Mouse (Mus musculus) liver, adult 2 months (tissue): ENCODE results near the gene Sec24c.

Experiments
- CTCF ChIP-seq: fragments of 200-500 bp; IDR thresholded peaks from 2 replicates; pipeline ENCODE4 v1.5.1; 2011; ENCODE audit warnings: low read depth, low read length, control low read depth
- POLR2A ChIP-seq: fragments of 200-500 bp; IDR thresholded peaks from 2 replicates; pipeline ENCODE4 v1.6.1; 2011; ENCODE audit warnings: low read length, control low read depth; ENCODE audit not compliant: insufficient read depth; ENCODE audit errors: extremely low read depth

DNA sequence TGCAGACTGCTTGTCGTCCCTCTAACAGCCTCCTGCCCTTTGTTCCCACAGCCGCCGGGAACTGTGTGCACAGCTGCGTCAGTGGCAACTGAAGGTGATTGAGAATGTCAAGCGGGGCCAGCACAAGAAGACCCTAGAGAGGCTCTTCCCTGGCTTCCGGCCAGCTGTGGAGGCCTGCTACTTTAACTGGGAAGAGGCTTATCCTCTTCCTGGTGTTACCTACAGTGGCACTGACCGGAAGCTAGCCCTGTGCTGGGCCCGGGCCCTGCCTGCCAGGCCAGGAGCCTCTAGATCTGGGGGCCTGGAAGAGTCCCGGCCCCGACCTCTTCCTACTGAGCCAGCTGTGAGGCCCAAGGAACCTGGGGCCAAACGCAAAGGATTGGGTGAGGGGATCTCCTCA lies 39.7 kb downstream of the Sec24c start:
- TF ChIP-seq POLR2A (no peak), CTCF (no peak)
